Mouse (Mus musculus) erythroblast, embryonic 14.5 days (primary cell): ENCODE data around the gene Xpnpep1.

ENCODE experiments used
- GATA1 ChIP-seq: IDR thresholded peaks from 2 replicates; pipeline ENCODE4 v1.6.1; 2012; ENCODE audit warnings: low read length, inconsistent platforms, mixed read lengths
- TAL1 ChIP-seq: IDR thresholded peaks from 3 replicates; pipeline ENCODE4 v1.6.1; 2012; ENCODE audit warnings: low read length, inconsistent platforms, mixed read lengths

- TF ChIP-seq GATA1 (no peak), TAL1 (no peak)
Observed at GRCm38 (mm10) chr19:53047208-53047607, 7.2 kb upstream of the Xpnpep1 start.
